Mouse (Mus musculus) forebrain, embryonic 16.5 days (tissue): Measurements from ENCODE around the gene Anapc4. TPM values are rescaled to one million over a fixed set of nuclear protein-coding genes. Genes with fewer than 3 reads are reported as not detected.

Experiments
- ATAC-seq: fragments of 200-750 bp; cut with Nextera tagmentation; 2 replicates; pipeline ENCODE4 v1.8.0; 2017; ENCODE audit warnings: mild to moderate bottlenecking, moderate library complexity
- H3K27ac ChIP-seq: fragments of 300-500 bp; sonication (generic); 2 replicates; pipeline ENCODE4 v1.5.1; 2014; ENCODE audit warnings: low read length, control low read depth
- H3K27me3 ChIP-seq: fragments of 300-500 bp; sonication (generic); replicated peaks from 2 replicates; pipeline ENCODE4 v1.6.1; 2014; ENCODE audit warnings: low read length; ENCODE audit not compliant: control insufficient read depth, insufficient read depth
- H3K36me3 ChIP-seq: fragments of 300-500 bp; sonication (generic); 2 replicates; pipeline ENCODE4 v1.6.1; 2014; ENCODE audit not compliant: control insufficient read depth, insufficient read depth
- H3K4me1 ChIP-seq: fragments of 300-500 bp; sonication (generic); replicated peaks from 2 replicates; pipeline ENCODE4 v1.6.1; 2014; ENCODE audit warnings: low read length; ENCODE audit not compliant: control insufficient read depth, insufficient read depth
- H3K4me2 ChIP-seq: fragments of 300-500 bp; sonication (generic); 2 replicates; pipeline ENCODE4 v1.6.1; 2014; ENCODE audit warnings: mild to moderate bottlenecking, low read length, control low read depth
- H3K4me3 ChIP-seq: fragments of 300-500 bp; sonication (generic); replicated peaks from 2 replicates; pipeline ENCODE4 v1.5.1; 2014; ENCODE audit warnings: mild to moderate bottlenecking, low read length, control low read depth
- H3K9ac ChIP-seq: fragments of 300-500 bp; sonication (generic); replicated peaks from 2 replicates; pipeline ENCODE4 v1.6.1; 2014; ENCODE audit warnings: low read depth, low read length, control low read depth
- H3K9me3 ChIP-seq: fragments of 300-500 bp; sonication (generic); 2 replicates; pipeline ENCODE4 v1.6.1; 2016; ENCODE audit warnings: low read length; ENCODE audit not compliant: control insufficient read depth
- WGBS: fragments of 180-500 bp; shearing (Covaris S2); extraction: QIAGEN DNeasy Blood & Tissue Kit; methylation state at CpG from one replicate; pipeline ENCODE4 v1.1.7; 2014; 5-methylcytosine and 5-hydroxymethylcytosine counted together
- polyA plus RNA-seq: library from polyadenylated mRNA; unstranded; fragments of >200 nt; fragmentation: Nextera tagmentation; extraction: Ambion mirVana; gene quantifications from 2 replicates; pipeline ENCODE4 v1.2.1, GENCODE M21; 2015

The Anapc4 gene
- polyA plus RNA-seq, 1 experiment from 2014 or later, result 114 TPM

- WGBS, result 93% methylated on average over 14 of the region's 14 CpGs
- no peak overlapping the region for H3K9ac ChIP-seq
- H3K9me3 ChIP-seq, result no peaks in the 10 kb centered on the region
- no peaks in the 10 kb centered on the region for H3K36me3 ChIP-seq
- no peak overlapping the region for H3K27ac ChIP-seq
- H3K4me2 ChIP-seq, result no peak overlapping the region
- H3K4me3 ChIP-seq, result no peak overlapping the region
- no peak for ATAC-seq
- no peaks in the 10 kb centered on the region for H3K4me1 ChIP-seq
- H3K27me3 ChIP-seq, result no peaks in the 10 kb centered on the region
Measured at GRCm38 (mm10) chr5:52811056-52811455, 22.8 kb upstream of the Anapc4 start.

- H3K27ac ChIP-seq, result no peak overlapping the region
- H3K4me2 ChIP-seq, result no peak overlapping the region
- no peaks in the 10 kb centered on the region for H3K27me3 ChIP-seq
- no peak overlapping the region for H3K9ac ChIP-seq
- H3K4me3 ChIP-seq, result no peak overlapping the region
- H3K9me3 ChIP-seq, result no peaks in the 10 kb centered on the region
- WGBS, result 80% methylated on average over 10 of the region's 10 CpGs
- no peak; the same call in 1 of the 2 replicates for ATAC-seq
- no peaks in the 10 kb centered on the region for H3K4me1 ChIP-seq
- 0 out of 2 replicates have a peak, but pooled peaks cover 2% of the 10 kb centered on the region for H3K36me3 ChIP-seq
Measured at GRCm38 (mm10) chr5:52812456-52812855, 21.4 kb upstream of the Anapc4 start.

- H3K4me3 ChIP-seq, result no peak overlapping the region
- no peaks in the 10 kb centered on the region for H3K9me3 ChIP-seq
- H3K27me3 ChIP-seq, result no peaks in the 10 kb centered on the region
- H3K4me1 ChIP-seq, result no peaks in the 10 kb centered on the region
- no peak for ATAC-seq
- H3K27ac ChIP-seq, result no peak overlapping the region
- H3K9ac ChIP-seq, result no peak overlapping the region
- 91% methylated on average over 7 of the region's 7 CpGs for WGBS
- H3K36me3 ChIP-seq, result 0 out of 2 replicates have a peak, but pooled peaks cover 2% of the 10 kb centered on the region
- H3K4me2 ChIP-seq, result no peak overlapping the region
Measured at GRCm38 (mm10) chr5:52813312-52813711, 20.5 kb upstream of the Anapc4 start.

- Histone ChIP-seq H3K4me1 (no peaks in the 10 kb centered on the region), H3K4me2 (no peak overlapping the region), H3K9me3 (no peaks in the 10 kb centered on the region), H3K4me3 (no peak overlapping the region), H3K27me3 (no peaks in the 10 kb centered on the region), H3K9ac (no peak overlapping the region), H3K27ac (no peak overlapping the region), H3K36me3 (peaks cover 4% of the 10 kb centered on the region; the same call in 1 of the 2 replicates)
- WGBS, result 91% methylated on average over 7 of the region's 7 CpGs
- no peak for ATAC-seq
Measured at GRCm38 (mm10) chr5:52818676-52819075, 15.1 kb upstream of the Anapc4 start.

GRCm38 (mm10) chr5:52821691-52822090 is 12.1 kb upstream of the Anapc4 start:
- 43% methylated on average over 3 of the region's 3 CpGs for WGBS
- no peaks in the 10 kb centered on the region for H3K27me3 ChIP-seq
- no peak overlapping the region for H3K27ac ChIP-seq
- no peaks in the 10 kb centered on the region for H3K9me3 ChIP-seq
- no peak overlapping the region for H3K4me3 ChIP-seq
- ATAC-seq, result no peak
- peaks cover 6% of the 10 kb centered on the region; the same call in 1 of the 2 replicates for H3K36me3 ChIP-seq
- H3K4me2 ChIP-seq, result no peak overlapping the region
- no peak overlapping the region for H3K9ac ChIP-seq
- no peaks in the 10 kb centered on the region for H3K4me1 ChIP-seq

GRCm38 (mm10) chr5:52827923-52828322 is 5.9 kb upstream of the Anapc4 start:
- Histone ChIP-seq H3K36me3 (peaks cover 4% of the 10 kb centered on the region; the same call in 1 of the 2 replicates), H3K9me3 (no peaks in the 10 kb centered on the region), H3K4me2 (no peak overlapping the region), H3K27ac (no peak overlapping the region), H3K27me3 (no peaks in the 10 kb centered on the region), H3K9ac (no peak overlapping the region), H3K4me1 (peaks cover 1% of the 10 kb centered on the region; the same call in 1 of the 2 replicates), H3K4me3 (no peak overlapping the region)
- WGBS, result 91% methylated on average over 4 of the region's 4 CpGs
- no peak for ATAC-seq

GRCm38 (mm10) chr5:52833005-52833404 is 807 bp upstream of the Anapc4 start:
- Histone ChIP-seq H3K27me3 (no peaks in the 10 kb centered on the region), H3K4me3 (peak overlapping the region; percentile 82), H3K4me2 (peak overlapping the region; percentile 85), H3K4me1 (peaks cover 25% of the 10 kb centered on the region), H3K36me3 (no peaks in the 10 kb centered on the region; the same call in 1 of the 2 replicates), H3K9ac (peak overlapping the region; percentile 94), H3K27ac (no peak overlapping the region; the same call in 1 of the 2 replicates), H3K9me3 (no peaks in the 10 kb centered on the region)
- no peak for ATAC-seq

- H3K4me3 ChIP-seq, result peak overlapping the region; percentile 82
- H3K4me1 ChIP-seq, result peaks cover 25% of the 10 kb centered on the region
- H3K9me3 ChIP-seq, result no peaks in the 10 kb centered on the region
- H3K4me2 ChIP-seq, result peak overlapping the region; percentile 85
- ATAC-seq, result no peak; the same call in 1 of the 2 replicates
- H3K27ac ChIP-seq, result peak overlapping the region; percentile 87
- 10% methylated on average over 8 of the region's 8 CpGs for WGBS
- peak overlapping the region; percentile 94 for H3K9ac ChIP-seq
- no peaks in the 10 kb centered on the region for H3K27me3 ChIP-seq
- no peaks in the 10 kb centered on the region; the same call in 1 of the 2 replicates for H3K36me3 ChIP-seq
Measured at GRCm38 (mm10) chr5:52834386-52834785, 574 bp downstream of the Anapc4 start.

- no peak for ATAC-seq
- Histone ChIP-seq H3K27me3 (no peaks in the 10 kb centered on the region), H3K36me3 (peaks cover 41% of the 10 kb centered on the region), H3K9me3 (no peaks in the 10 kb centered on the region), H3K4me2 (no peak overlapping the region), H3K9ac (no peak overlapping the region), H3K4me1 (no peaks in the 10 kb centered on the region), H3K4me3 (no peak overlapping the region), H3K27ac (no peak overlapping the region)
- 94% methylated on average over 7 of the region's 7 CpGs for WGBS
Measured at GRCm38 (mm10) chr5:52844319-52844718, 10.5 kb downstream of the Anapc4 start.

- H3K27ac ChIP-seq, result no peak overlapping the region
- no peaks in the 10 kb centered on the region for H3K27me3 ChIP-seq
- H3K4me3 ChIP-seq, result no peak overlapping the region
- no peaks in the 10 kb centered on the region for H3K4me1 ChIP-seq
- no peaks in the 10 kb centered on the region for H3K9me3 ChIP-seq
- H3K4me2 ChIP-seq, result no peak overlapping the region
- peaks cover 40% of the 10 kb centered on the region for H3K36me3 ChIP-seq
- H3K9ac ChIP-seq, result no peak overlapping the region
- 87% methylated on average over 5 of the region's 5 CpGs for WGBS
- ATAC-seq, result no peak
Measured at GRCm38 (mm10) chr5:52855727-52856126, 21.9 kb downstream of the Anapc4 start.
